In genomic region chr17:56102158-56102557, GRCm38 (mm10) we compare ENCODE assay signal across 20 mouse cellular contexts. TPM values are rescaled to one million over a fixed set of nuclear protein-coding genes. Genes with fewer than 3 reads are reported as not detected.
DNase-seq lines count a peak whose midpoint lies in the region; ATAC-seq and TF ChIP-seq lines count a peak whose summit lies in the region.
"Had no signal": no experiment of that assay in that cellular context is flagged by ENCODE, and none has a peak within 500 bp of the region (broad histone marks: within the 10 kb centered on the region; RNA-seq: fewer than 3 reads in every experiment).

No protein-coding gene starts in this region.

- H3K79me2 ChIP-seq in heart, adult 2 months (replicated peaks; ENCODE audit: control insufficient read depth, insufficient read depth, low read length), result no peaks in the 10 kb centered on the region

- intact Hi-C loops in heart, adult 2 months (cut with DNase I), result no loop called here

- peak; percentile 43 for DNase-seq in forebrain, embryonic 11.5 days (ENCODE audit: low spot score)
- no peak for DNase-seq in heart, adult 2 months
- no peak for DNase-seq in hindbrain, embryonic 14.5 days (ENCODE audit: low spot score)
- DNase-seq: adrenal gland, adult 8-10 months; cerebellum, adult 18-20 months; cerebellum, adult 9-11 months; cerebellum, postnatal 36 days; gastrocnemius, postnatal 10 days; kidney, adult 18-20 months had no signal

- 0 out of 2 replicates have a peak, but pooled peaks have one; percentile 15 for TF ChIP-seq EP300 in heart, adult 2 months (IDR thresholded peaks at IDR 0.05; ENCODE audit: insufficient read depth, low read depth, low read length)

- TF ChIP-seq CTCF in heart, adult 2 months (IDR thresholded peaks at IDR 0.05), result no peak

- no peaks in the 10 kb centered on the region for H3K4me1 ChIP-seq in forebrain, embryonic 11.5 days (replicated peaks; ENCODE audit: control insufficient read depth, insufficient read depth, low read length)
- H3K4me1 ChIP-seq in forebrain, embryonic 15.5 days, result no peaks in the 10 kb centered on the region
- H3K4me1 ChIP-seq in heart, adult 2 months (ENCODE audit: control insufficient read depth, insufficient read depth, low read length), result no peaks in the 10 kb centered on the region
- H3K4me1 ChIP-seq in heart, embryonic 11.5 days (ENCODE audit: control insufficient read depth, insufficient read depth, low read length), result no peaks in the 10 kb centered on the region
- H3K4me1 ChIP-seq in hindbrain, embryonic 13.5 days (replicated peaks), result no peaks in the 10 kb centered on the region
- H3K4me1 ChIP-seq in hindbrain, embryonic 14.5 days (replicated peaks; ENCODE audit: control insufficient read depth, insufficient read depth, low read length), result no peaks in the 10 kb centered on the region
- H3K4me1 ChIP-seq: embryonic facial prominence, embryonic 13.5 days; forebrain, embryonic 13.5 days; heart, embryonic 13.5 days; hindbrain, embryonic 10.5 days; intestine, embryonic 15.5 days had no signal

- no peak overlapping the region for H3K4me2 ChIP-seq in forebrain, embryonic 11.5 days (ENCODE audit: low read depth, low read length, severe bottlenecking)
- H3K4me2 ChIP-seq in forebrain, embryonic 15.5 days (replicated peaks), result no peak overlapping the region
- H3K4me2 ChIP-seq in heart, embryonic 11.5 days, result no peak overlapping the region
- no peak overlapping the region for H3K4me2 ChIP-seq in hindbrain, embryonic 13.5 days
- H3K4me2 ChIP-seq in hindbrain, embryonic 14.5 days (replicated peaks), result no peak overlapping the region
- H3K4me2 ChIP-seq: embryonic facial prominence, embryonic 13.5 days; forebrain, embryonic 13.5 days; heart, embryonic 13.5 days; intestine, embryonic 15.5 days had no signal

- no peak overlapping the region for H3K4me3 ChIP-seq in forebrain, embryonic 11.5 days (ENCODE audit: low read depth, low read length)
- H3K4me3 ChIP-seq in forebrain, embryonic 15.5 days, result no peak overlapping the region
- H3K4me3 ChIP-seq in heart, adult 2 months, result no peak overlapping the region
- H3K4me3 ChIP-seq in heart, embryonic 11.5 days (ENCODE audit: low read depth, low read length), result no peak overlapping the region
- H3K4me3 ChIP-seq in hindbrain, embryonic 13.5 days, result no peak overlapping the region
- no peak overlapping the region for H3K4me3 ChIP-seq in hindbrain, embryonic 14.5 days (replicated peaks; ENCODE audit: low read length)
- H3K4me3 ChIP-seq: embryonic facial prominence, embryonic 13.5 days; forebrain, embryonic 13.5 days; heart, embryonic 13.5 days; hindbrain, embryonic 10.5 days; intestine, embryonic 15.5 days had no signal

- H3K27ac ChIP-seq in forebrain, embryonic 11.5 days (ENCODE audit: low read depth, low read length), result no peak overlapping the region
- no peak overlapping the region for H3K27ac ChIP-seq in forebrain, embryonic 15.5 days (replicated peaks)
- H3K27ac ChIP-seq in heart, adult 2 months, result no peak overlapping the region
- no peak overlapping the region for H3K27ac ChIP-seq in heart, embryonic 11.5 days (ENCODE audit: low read depth, low read length)
- H3K27ac ChIP-seq in hindbrain, embryonic 13.5 days, result no peak overlapping the region
- no peak overlapping the region for H3K27ac ChIP-seq in hindbrain, embryonic 14.5 days
- H3K27ac ChIP-seq: embryonic facial prominence, embryonic 13.5 days; forebrain, embryonic 13.5 days; heart, embryonic 13.5 days; hindbrain, embryonic 10.5 days; intestine, embryonic 15.5 days had no signal

- no peak overlapping the region for H3K9ac ChIP-seq in forebrain, embryonic 11.5 days (ENCODE audit: low read length)
- no peak overlapping the region for H3K9ac ChIP-seq in forebrain, embryonic 15.5 days (replicated peaks)
- H3K9ac ChIP-seq in heart, adult 2 months (ENCODE audit: low read depth, low read length), result no peak overlapping the region
- no peak overlapping the region for H3K9ac ChIP-seq in heart, embryonic 11.5 days (ENCODE audit: low read depth, low read length)
- H3K9ac ChIP-seq in hindbrain, embryonic 13.5 days, result no peak overlapping the region
- no peak overlapping the region for H3K9ac ChIP-seq in hindbrain, embryonic 14.5 days
- H3K9ac ChIP-seq: embryonic facial prominence, embryonic 13.5 days; forebrain, embryonic 13.5 days; heart, embryonic 13.5 days; intestine, embryonic 15.5 days had no signal

- 91% methylated on average over 5 of the region's 5 CpGs for WGBS in forebrain, embryonic 11.5 days
- WGBS in forebrain, embryonic 15.5 days, result 94% methylated on average over 5 of the region's 5 CpGs
- 92% methylated on average over 5 of the region's 5 CpGs for WGBS in heart, adult 2 months
- WGBS in heart, embryonic 11.5 days (ENCODE audit: insufficient replicate concordance), result 89% methylated on average over 5 of the region's 5 CpGs
- 93% methylated on average over 5 of the region's 5 CpGs for WGBS in hindbrain, embryonic 13.5 days
- 98% methylated on average over 5 of the region's 5 CpGs for WGBS in hindbrain, embryonic 14.5 days

- no peak for ATAC-seq in forebrain, embryonic 11.5 days (replicated peaks; ENCODE audit: low FRiP score)
- ATAC-seq in forebrain, embryonic 15.5 days (replicated peaks), result no peak
- ATAC-seq in heart, embryonic 11.5 days (replicated peaks; ENCODE audit: insufficient number of reproducible peaks, low FRiP score, low TSS enrichment), result no peak
- 0 out of 2 replicates have a peak, but pooled peaks have one; percentile 13 for ATAC-seq in hindbrain, embryonic 13.5 days (ENCODE audit: low FRiP score)
- ATAC-seq in hindbrain, embryonic 14.5 days (ENCODE audit: low FRiP score), result no peak
- ATAC-seq: forebrain, embryonic 13.5 days; intestine, embryonic 15.5 days had no signal

- no peaks in the 10 kb centered on the region for H3K27me3 ChIP-seq in forebrain, embryonic 11.5 days (ENCODE audit: control insufficient read depth, insufficient read depth, low read length)
- no peaks in the 10 kb centered on the region for H3K27me3 ChIP-seq in forebrain, embryonic 15.5 days
- no peaks in the 10 kb centered on the region for H3K27me3 ChIP-seq in heart, adult 2 months (ENCODE audit: control insufficient read depth, insufficient read depth, low read length)
- H3K27me3 ChIP-seq in heart, embryonic 11.5 days (ENCODE audit: control insufficient read depth, insufficient read depth, low read length), result no peaks in the 10 kb centered on the region
- no peaks in the 10 kb centered on the region for H3K27me3 ChIP-seq in hindbrain, embryonic 13.5 days
- H3K27me3 ChIP-seq in hindbrain, embryonic 14.5 days (ENCODE audit: control insufficient read depth, insufficient read depth, low read length), result no peaks in the 10 kb centered on the region
- H3K27me3 ChIP-seq: embryonic facial prominence, embryonic 13.5 days; forebrain, embryonic 13.5 days; heart, embryonic 13.5 days; intestine, embryonic 15.5 days had no signal

- peaks cover 14% of the 10 kb centered on the region; the same call in 1 of the 2 replicates for H3K36me3 ChIP-seq in forebrain, embryonic 11.5 days (ENCODE audit: control insufficient read depth, insufficient read depth, low read length)
- H3K36me3 ChIP-seq in forebrain, embryonic 15.5 days, result peaks cover 62% of the 10 kb centered on the region
- no peaks in the 10 kb centered on the region for H3K36me3 ChIP-seq in heart, adult 2 months (ENCODE audit: control insufficient read depth, insufficient read depth, low read length)
- H3K36me3 ChIP-seq in heart, embryonic 11.5 days (ENCODE audit: control insufficient read depth, insufficient read depth, low read length), result peaks cover 36% of the 10 kb centered on the region
- H3K36me3 ChIP-seq in hindbrain, embryonic 13.5 days, result peaks cover 70% of the 10 kb centered on the region
- peaks cover 66% of the 10 kb centered on the region for H3K36me3 ChIP-seq in hindbrain, embryonic 14.5 days (replicated peaks; ENCODE audit: control insufficient read depth, insufficient read depth)

- TF ChIP-seq POLR2A in heart, adult 2 months (IDR thresholded peaks at IDR 0.05; ENCODE audit: insufficient read depth, low read depth, low read length), result peak; percentile 56

- H3K9me3 ChIP-seq in forebrain, embryonic 11.5 days (ENCODE audit: control insufficient read depth, low read length), result no peaks in the 10 kb centered on the region
- no peaks in the 10 kb centered on the region for H3K9me3 ChIP-seq in forebrain, embryonic 15.5 days
- H3K9me3 ChIP-seq in heart, embryonic 11.5 days (replicated peaks; ENCODE audit: control insufficient read depth, low read length), result no peaks in the 10 kb centered on the region
- no peaks in the 10 kb centered on the region for H3K9me3 ChIP-seq in hindbrain, embryonic 13.5 days
- no peaks in the 10 kb centered on the region for H3K9me3 ChIP-seq in hindbrain, embryonic 14.5 days (ENCODE audit: control insufficient read depth, low read length)
- H3K9me3 ChIP-seq: embryonic facial prominence, embryonic 13.5 days; forebrain, embryonic 13.5 days; heart, embryonic 13.5 days; hindbrain, embryonic 10.5 days; intestine, embryonic 15.5 days had no signal

RNA-seq across cellular contexts. Expression of gene Plin4, which starts 7.4 kb away (rescaled TPM):
- polyA plus RNA-seq in forebrain, embryonic 11.5 days (2014; fragmentation: Nextera tagmentation; extraction: Ambion mirVana), result 0.07 TPM in 2 replicates
- polyA plus RNA-seq in forebrain, embryonic 15.5 days (2015; fragmentation: Nextera tagmentation; extraction: Ambion mirVana), result 0.11 TPM in 2 replicates
- total RNA-seq in heart, adult 2 months (2021), result 100 to 1,000 TPM; 151 to 170 TPM
- 114 and 167 TPM in 2 replicates for polyA plus RNA-seq in heart, adult 2 months (2012; rRNA removed)
- 0.10 and 0.11 TPM in 2 replicates for polyA plus RNA-seq in heart, embryonic 11.5 days (2014; fragmentation: Nextera tagmentation; extraction: Ambion mirVana)
- 0.10 TPM in 2 replicates for polyA plus RNA-seq in hindbrain, embryonic 13.5 days (2015; fragmentation: Nextera tagmentation; extraction: Ambion mirVana)
- 0.12 and 0.20 TPM in 2 replicates for polyA plus RNA-seq in hindbrain, embryonic 14.5 days (2014; fragmentation: Nextera tagmentation; extraction: Ambion mirVana)
- total RNA-seq: granulocyte monocyte progenitor cell, adult 5-6 weeks had no signal

RNA-seq across cellular contexts. Expression of gene Plin5, which starts 15.2 kb away (rescaled TPM):
- 0.21 TPM in 1 of 2 replicates, not detected in the other for polyA plus RNA-seq in forebrain, embryonic 11.5 days (2014; fragmentation: Nextera tagmentation; extraction: Ambion mirVana)
- 0.69 and 0.74 TPM in 2 replicates for polyA plus RNA-seq in forebrain, embryonic 15.5 days (2015; fragmentation: Nextera tagmentation; extraction: Ambion mirVana)
- 100 to 1,000 TPM; 159 to 160 TPM for total RNA-seq in heart, adult 2 months (2021)
- 112 and 170 TPM in 2 replicates for polyA plus RNA-seq in heart, adult 2 months (2012; rRNA removed)
- 0.18 and 0.33 TPM in 2 replicates for polyA plus RNA-seq in heart, embryonic 11.5 days (2014; fragmentation: Nextera tagmentation; extraction: Ambion mirVana)
- polyA plus RNA-seq in hindbrain, embryonic 13.5 days (2015; fragmentation: Nextera tagmentation; extraction: Ambion mirVana), result 0.83 and 1.0 TPM in 2 replicates
- 1.9 and 2.1 TPM in 2 replicates for polyA plus RNA-seq in hindbrain, embryonic 14.5 days (2014; fragmentation: Nextera tagmentation; extraction: Ambion mirVana)
- total RNA-seq: granulocyte monocyte progenitor cell, adult 5-6 weeks had no signal

RNA-seq across cellular contexts. Expression of gene Lrg1, which starts 19.6 kb away (rescaled TPM):
- 0.17 and 0.51 TPM in 2 replicates for polyA plus RNA-seq in forebrain, embryonic 11.5 days (2014; fragmentation: Nextera tagmentation; extraction: Ambion mirVana)
- polyA plus RNA-seq in forebrain, embryonic 15.5 days (2015; fragmentation: Nextera tagmentation; extraction: Ambion mirVana), result 0.13 and 0.19 TPM in 2 replicates
- total RNA-seq in heart, adult 2 months (2021), result 10 to 100 TPM; 57.0 to 74.6 TPM
- polyA plus RNA-seq in heart, adult 2 months (2012; rRNA removed), result 38.2 and 77.7 TPM in 2 replicates
- not detected in 2 replicates for polyA plus RNA-seq in heart, embryonic 11.5 days (2014; fragmentation: Nextera tagmentation; extraction: Ambion mirVana)
- polyA plus RNA-seq in hindbrain, embryonic 13.5 days (2015; fragmentation: Nextera tagmentation; extraction: Ambion mirVana), result not detected in 2 replicates
- polyA plus RNA-seq in hindbrain, embryonic 14.5 days (2014; fragmentation: Nextera tagmentation; extraction: Ambion mirVana), result 0.19 and 0.20 TPM in 2 replicates
- total RNA-seq: ES-E14 had no signal
- polyA plus RNA-seq: forebrain, embryonic 13.5 days; heart, embryonic 13.5 days; hindbrain, embryonic 10.5 days; kidney, embryonic 14.5 days had no signal

RNA-seq across cellular contexts. Expression of gene Hdgfl2, which starts 22.7 kb away (rescaled TPM):
- polyA plus RNA-seq in forebrain, embryonic 11.5 days (2014; fragmentation: Nextera tagmentation; extraction: Ambion mirVana), result 150 and 152 TPM in 2 replicates
- 144 and 167 TPM in 2 replicates for polyA plus RNA-seq in forebrain, embryonic 15.5 days (2015; fragmentation: Nextera tagmentation; extraction: Ambion mirVana)
- 10 to 100 TPM; 32.5 to 35.0 TPM for total RNA-seq in heart, adult 2 months (2021)
- polyA plus RNA-seq in heart, adult 2 months (2012; rRNA removed), result 30.2 and 31.5 TPM in 2 replicates
- polyA plus RNA-seq in heart, embryonic 11.5 days (2014; fragmentation: Nextera tagmentation; extraction: Ambion mirVana), result 77.2 and 82.9 TPM in 2 replicates
- polyA plus RNA-seq in hindbrain, embryonic 13.5 days (2015; fragmentation: Nextera tagmentation; extraction: Ambion mirVana), result 150 and 154 TPM in 2 replicates
- polyA plus RNA-seq in hindbrain, embryonic 14.5 days (2014; fragmentation: Nextera tagmentation; extraction: Ambion mirVana), result 95.0 and 98.1 TPM in 2 replicates

RNA-seq across cellular contexts. Expression of gene Ubxn6, which starts 27.3 kb away (rescaled TPM):
- polyA plus RNA-seq in forebrain, embryonic 11.5 days (2014; fragmentation: Nextera tagmentation; extraction: Ambion mirVana), result 39.0 and 43.2 TPM in 2 replicates
- polyA plus RNA-seq in forebrain, embryonic 15.5 days (2015; fragmentation: Nextera tagmentation; extraction: Ambion mirVana), result 81.1 and 89.5 TPM in 2 replicates
- total RNA-seq in heart, adult 2 months (2021), result 10 to 100 TPM; 47.6 to 53.5 TPM
- polyA plus RNA-seq in heart, adult 2 months (2012; rRNA removed), result 64.4 and 79.3 TPM in 2 replicates
- polyA plus RNA-seq in heart, embryonic 11.5 days (2014; fragmentation: Nextera tagmentation; extraction: Ambion mirVana), result 37.3 and 39.4 TPM in 2 replicates
- polyA plus RNA-seq in hindbrain, embryonic 13.5 days (2015; fragmentation: Nextera tagmentation; extraction: Ambion mirVana), result 77.2 and 86.0 TPM in 2 replicates
- 72.0 and 75.6 TPM in 2 replicates for polyA plus RNA-seq in hindbrain, embryonic 14.5 days (2014; fragmentation: Nextera tagmentation; extraction: Ambion mirVana)

Comparison
In these comparisons a context has a peak if more than half of its experiments do, and no peak if none do; other contexts are left out.
1. RNA of gene Plin4, which starts 7.4 kb away (polyA plus RNA-seq): 114 to 167 TPM in heart, adult 2 months; 0.12 to 0.20 TPM in hindbrain, embryonic 14.5 days, 0.11 TPM in forebrain, embryonic 15.5 days, 0.10 TPM in hindbrain, embryonic 13.5 days, 0.10 to 0.11 TPM in heart, embryonic 11.5 days and 0.07 TPM in forebrain, embryonic 11.5 days; every median in the first group is over 10 times any median in the second.
2. RNA of gene Plin5, which starts 15.2 kb away (polyA plus RNA-seq): 112 to 170 TPM in heart, adult 2 months; 1.9 to 2.1 TPM in hindbrain, embryonic 14.5 days, 0.83 to 1.0 TPM in hindbrain, embryonic 13.5 days, 0.69 to 0.74 TPM in forebrain, embryonic 15.5 days, 0.18 to 0.33 TPM in heart, embryonic 11.5 days and 0.21 TPM in forebrain, embryonic 11.5 days; every median in the first group is over 10 times any median in the second.
3. RNA of gene Lrg1, which starts 19.6 kb away (polyA plus RNA-seq): 38.2 to 77.7 TPM in heart, adult 2 months; 0.13 to 0.19 TPM in forebrain, embryonic 15.5 days, 0.19 to 0.20 TPM in hindbrain, embryonic 14.5 days, 0.17 to 0.51 TPM in forebrain, embryonic 11.5 days, not detected in hindbrain, embryonic 13.5 days and not detected in heart, embryonic 11.5 days; every median in the first group is over 10 times any median in the second.